Mouse (Mus musculus): ENCODE data around the gene Teddm3.
"Not testable (repeated sequence)": the region's sequence is repeated elsewhere in the genome, so short reads cannot be mapped to it uniquely, and the experiment has no call there.

GRCm38 (mm10) chr16:21122776-21123175, 31.0 kb downstream of the Teddm3 start:
- not testable (repeated sequence) for TF ChIP-seq CTCF, EP300 (IDR thresholded peaks at IDR 0.05; ENCODE audit: low read depth)

Data from heart, postnatal 0 days (tissue).